Mouse (Mus musculus): ENCODE data around the gene Ppp1r12a.

- TF ChIP-seq CTCF (IDR thresholded peaks at IDR 0.05) (no peak), EP300 (IDR thresholded peaks at IDR 0.05; ENCODE audit: insufficient read depth, low read depth, low read length) (no peak), POLR2A (IDR thresholded peaks at IDR 0.05; ENCODE audit: insufficient read depth, low read depth, low read length) (no peak)
Measured at GRCm38 (mm10) chr10:108143991-108144525, 17.9 kb upstream of the Ppp1r12a start.
